Mouse (Mus musculus) spleen, adult 2 months (tissue): ENCODE measurements around the gene Gm20547.
"Not testable (repeated sequence)": the region's sequence is repeated elsewhere in the genome, so short reads cannot be mapped to it uniquely, and the experiment has no call there.

Experiments
- CTCF ChIP-seq: fragments of 200-500 bp; IDR thresholded peaks from 2 replicates; pipeline ENCODE4 v1.5.1; 2011; ENCODE audit warnings: mild to moderate bottlenecking, inconsistent platforms; ENCODE audit not compliant: insufficient read depth, insufficient read length, insufficient replicate concordance; ENCODE audit errors: extremely low read depth
- POLR2A ChIP-seq: fragments of 200-500 bp; IDR thresholded peaks from 2 replicates; pipeline ENCODE4 v1.6.1; 2011; ENCODE audit warnings: low read depth, low read length, inconsistent platforms

GRCm38 (mm10) chr17:34901948-34902347 is 20.1 kb upstream of the Gm20547 start:
- not testable (repeated sequence) for TF ChIP-seq CTCF, POLR2A
